Mouse (Mus musculus): ENCODE results near the gene Kremen2. TPM values are rescaled to one million over a fixed set of nuclear protein-coding genes. Genes with fewer than 3 reads are reported as not detected.
A peak's percentile ranks its signal among the peaks of the same experiment; 100 is the strongest.

Gene Kremen2
- polyA plus RNA-seq, 1 experiment from 2014 or later = 0.41 TPM

- DNase-seq (ENCODE audit: low spot score) (no peak), ATAC-seq (no peak)
- Histone ChIP-seq H3K36me3 (ENCODE audit: insufficient read depth, low read length) (no peaks in the 10 kb centered on the region), H3K4me1 (ENCODE audit: insufficient read depth, low read depth, low read length) (peaks cover 23% of the 10 kb centered on the region), H3K9ac (replicated peaks; ENCODE audit: low read depth) (no peak overlapping the region), H3K9me3 (ENCODE audit: low read length) (no peaks in the 10 kb centered on the region), H3K27ac (ENCODE audit: low read length) (no peak overlapping the region), H3K4me3 (ENCODE audit: low read depth, low read length) (no peak overlapping the region), H3K4me2 (replicated peaks; ENCODE audit: low read depth, low read length) (no peak overlapping the region), H3K27me3 (replicated peaks; ENCODE audit: insufficient read depth, low read length) (peaks cover 50% of the 10 kb centered on the region)
- TF ChIP-seq EP300 (IDR thresholded peaks at IDR 0.05) = no peak
- no peak for TF ChIP-seq CTCF (IDR thresholded peaks at IDR 0.05)
- 3% methylated on average over 14 of the region's 14 CpGs for WGBS
These were observed 982 bp downstream of the Kremen2 start for GRCm38 (mm10) chr17:23744651-23745050.

GRCm38 (mm10) chr17:23744076-23744475, 1.6 kb downstream of the Kremen2 start:
- peaks cover 50% of the 10 kb centered on the region for H3K27me3 ChIP-seq (replicated peaks; ENCODE audit: insufficient read depth, low read length)
- DNase-seq (ENCODE audit: low spot score) (no peak), ATAC-seq (no peak)
- no peak overlapping the region for H3K4me2 ChIP-seq (replicated peaks; ENCODE audit: low read depth, low read length)
- WGBS = 30% methylated on average over 8 of the region's 8 CpGs
- H3K4me1 ChIP-seq (ENCODE audit: insufficient read depth, low read depth, low read length) = peaks cover 28% of the 10 kb centered on the region
- H3K36me3 ChIP-seq (ENCODE audit: insufficient read depth, low read length) = no peaks in the 10 kb centered on the region
- no peak overlapping the region for H3K4me3 ChIP-seq (ENCODE audit: low read depth, low read length)
- TF ChIP-seq EP300 (IDR thresholded peaks at IDR 0.05) (no peak), CTCF (IDR thresholded peaks at IDR 0.05) (no peak)
- no peak overlapping the region for H3K9ac ChIP-seq (replicated peaks; ENCODE audit: low read depth)
- H3K9me3 ChIP-seq (ENCODE audit: low read length) = no peaks in the 10 kb centered on the region
- H3K27ac ChIP-seq (ENCODE audit: low read length) = no peak overlapping the region

GRCm38 (mm10) chr17:23742941-23743340, 2.7 kb downstream of the Kremen2 start:
- TF ChIP-seq CTCF (IDR thresholded peaks at IDR 0.05) (no peak), EP300 (IDR thresholded peaks at IDR 0.05) (no peak)
- H3K9me3 ChIP-seq (ENCODE audit: low read length) = no peaks in the 10 kb centered on the region
- H3K4me2 ChIP-seq (replicated peaks; ENCODE audit: low read depth, low read length) = no peak overlapping the region
- no peak overlapping the region for H3K9ac ChIP-seq (replicated peaks; ENCODE audit: low read depth)
- ATAC-seq (no peak), DNase-seq (ENCODE audit: low spot score) (peak; percentile 40)
- peaks cover 50% of the 10 kb centered on the region for H3K27me3 ChIP-seq (replicated peaks; ENCODE audit: insufficient read depth, low read length)
- no peak overlapping the region; the same call in 1 of the 2 replicates for H3K4me3 ChIP-seq (ENCODE audit: low read depth, low read length)
- WGBS = 51% methylated on average over 12 of the region's 12 CpGs
- H3K4me1 ChIP-seq (ENCODE audit: insufficient read depth, low read depth, low read length) = peaks cover 39% of the 10 kb centered on the region
- H3K36me3 ChIP-seq (ENCODE audit: insufficient read depth, low read length) = no peaks in the 10 kb centered on the region
- H3K27ac ChIP-seq (ENCODE audit: low read length) = no peak overlapping the region

- ATAC-seq = no peak
- Histone ChIP-seq H3K4me1 (ENCODE audit: insufficient read depth, low read depth, low read length) (peaks cover 40% of the 10 kb centered on the region), H3K4me3 (ENCODE audit: low read depth, low read length) (peak overlapping the region; percentile 24; the same call in 1 of the 2 replicates), H3K4me2 (replicated peaks; ENCODE audit: low read depth, low read length) (peak overlapping the region; percentile 33; the same call in 1 of the 2 replicates), H3K9me3 (ENCODE audit: low read length) (no peaks in the 10 kb centered on the region), H3K27me3 (replicated peaks; ENCODE audit: insufficient read depth, low read length) (peaks cover 50% of the 10 kb centered on the region), H3K9ac (replicated peaks; ENCODE audit: low read depth) (no peak overlapping the region), H3K36me3 (ENCODE audit: insufficient read depth, low read length) (0 out of 2 replicates have a peak, but pooled peaks cover 4% of the 10 kb centered on the region), H3K27ac (ENCODE audit: low read length) (no peak overlapping the region)
- DNase-seq (ENCODE audit: low spot score) = peak; percentile 54
- TF ChIP-seq EP300 (IDR thresholded peaks at IDR 0.05) (no peak), CTCF (IDR thresholded peaks at IDR 0.05) (no peak)
- WGBS = 8% methylated on average over 44 of the region's 44 CpGs
These were observed 3.3 kb downstream of the Kremen2 start for GRCm38 (mm10) chr17:23742210-23742793.

- Histone ChIP-seq H3K27me3 (replicated peaks; ENCODE audit: insufficient read depth, low read length) (peaks cover 45% of the 10 kb centered on the region), H3K4me1 (ENCODE audit: insufficient read depth, low read depth, low read length) (peaks cover 40% of the 10 kb centered on the region), H3K9me3 (ENCODE audit: low read length) (no peaks in the 10 kb centered on the region), H3K27ac (ENCODE audit: low read length) (no peak overlapping the region), H3K4me2 (replicated peaks; ENCODE audit: low read depth, low read length) (no peak overlapping the region), H3K9ac (replicated peaks; ENCODE audit: low read depth) (no peak overlapping the region), H3K4me3 (ENCODE audit: low read depth, low read length) (peak overlapping the region; percentile 24; the same call in 1 of the 2 replicates), H3K36me3 (ENCODE audit: insufficient read depth, low read length) (0 out of 2 replicates have a peak, but pooled peaks cover 7% of the 10 kb centered on the region)
- TF ChIP-seq EP300 (IDR thresholded peaks at IDR 0.05) (no peak), CTCF (IDR thresholded peaks at IDR 0.05) (no peak)
- DNase-seq (ENCODE audit: low spot score) (no peak), ATAC-seq (no peak)
- WGBS = 49% methylated on average over 36 of the region's 38 CpGs
These were observed 4.0 kb downstream of the Kremen2 start for GRCm38 (mm10) chr17:23741359-23742209.

GRCm38 (mm10) chr17:23740598-23741021, 5.0 kb downstream of the Kremen2 start, which contains the start of gene Paqr4:
Gene Paqr4 (minus strand): TSS chr17:23740867.
- ATAC-seq = no peak; the same call in 1 of the 2 replicates
- TF ChIP-seq EP300 (IDR thresholded peaks at IDR 0.05) (no peak), CTCF (IDR thresholded peaks at IDR 0.05) (no peak)
- Histone ChIP-seq H3K27me3 (replicated peaks; ENCODE audit: insufficient read depth, low read length) (peaks cover 38% of the 10 kb centered on the region), H3K9ac (replicated peaks; ENCODE audit: low read depth) (peak within 1 kb of the TSS; percentile 60), H3K27ac (ENCODE audit: low read length) (peak within 1 kb of the TSS; percentile 74), H3K4me1 (ENCODE audit: insufficient read depth, low read depth, low read length) (peaks cover 35% of the 10 kb centered on the region), H3K4me2 (replicated peaks; ENCODE audit: low read depth, low read length) (peak within 1 kb of the TSS; percentile 79), H3K4me3 (ENCODE audit: low read depth, low read length) (peak within 1 kb of the TSS; percentile 78), H3K36me3 (ENCODE audit: insufficient read depth, low read length) (0 out of 2 replicates have a peak, but pooled peaks cover 7% of the 10 kb centered on the region), H3K9me3 (ENCODE audit: low read length) (no peaks in the 10 kb centered on the region)
- 3% methylated on average over 12 of the region's 13 CpGs for WGBS
- DNase-seq (ENCODE audit: low spot score) = peak; percentile 68
